Mouse (Mus musculus) myocyte (in vitro differentiated cells): ENCODE measurements around the gene Tas1r3.

Experiments
- E2F4 ChIP-seq: IDR thresholded peaks from one replicate; pipeline ENCODE4 v1.6.1; 2011; ENCODE audit warnings: mild to moderate bottlenecking, control low read depth, moderate library complexity; ENCODE audit not compliant: insufficient read depth
- MYOG ChIP-seq, 3 experiments: IDR thresholded peaks; one replicate each; pipeline ENCODE4 v1.6.1; 2011; ENCODE audit warnings: control low read depth in 2 of 3, low read depth in 2 of 3, mild to moderate bottlenecking in 2 of 3; ENCODE audit not compliant: insufficient read length in 2 of 3, control insufficient read depth in 1 of 3, insufficient read depth in 1 of 3
- POLR2A ChIP-seq: IDR thresholded peaks from one replicate; pipeline ENCODE4 v1.6.1; 2011; ENCODE audit warnings: low read depth, mild to moderate bottlenecking, control low read depth, moderate library complexity; ENCODE audit not compliant: insufficient read length
- SRF ChIP-seq: IDR thresholded peaks from one replicate; pipeline ENCODE4 v1.6.1; 2011; ENCODE audit warnings: low read depth; ENCODE audit not compliant: control insufficient read depth, insufficient read length
- TCF12 ChIP-seq: IDR thresholded peaks from one replicate; pipeline ENCODE4 v1.6.1; 2011; ENCODE audit warnings: mild to moderate bottlenecking, control low read depth; ENCODE audit not compliant: poor library complexity, insufficient read depth, severe bottlenecking

- TF ChIP-seq POLR2A (no peak), MYOG (IDR thresholded peaks at IDR 0.05; ENCODE audit: control insufficient read depth in 1 of 3, insufficient read depth in 1 of 3, insufficient read length in 2 of 3, low read depth in 2 of 3) (peak in 2 of 3 experiments; percentile 15 to 66), SRF (no peak), TCF12 (no peak), E2F4 (no peak)
Measured at GRCm38 (mm10) chr4:155847591-155848352, 15.4 kb downstream of the Tas1r3 start.
